Mouse (Mus musculus): ENCODE results near the gene Capn1.
A peak's percentile ranks its signal among the peaks of the same experiment; 100 is the strongest.

Capn1 gene

DNA sequence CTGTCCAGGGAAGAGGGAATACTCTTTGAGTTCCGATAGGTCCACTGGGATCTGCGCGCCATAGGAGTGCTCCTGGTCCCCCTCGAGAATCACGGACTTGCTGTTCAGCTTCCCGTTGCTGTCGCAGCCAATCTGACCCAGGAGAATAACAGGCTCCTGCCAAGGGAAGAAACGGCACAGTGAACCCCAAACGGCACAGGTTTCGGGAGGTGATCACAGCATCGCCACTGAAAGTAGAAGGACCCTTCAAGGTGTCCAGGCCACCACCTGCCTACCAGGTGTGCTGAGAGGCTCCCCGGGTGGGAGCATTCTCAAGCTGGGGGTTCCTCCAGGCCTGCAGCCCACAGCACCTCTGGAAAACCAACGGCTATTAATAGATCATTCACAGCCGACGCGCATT is 64.1 kb downstream of the Capn1 start:
- no peak for DNase-seq

GRCm38 (mm10) chr19:5950218-5950617 is 65.5 kb downstream of the Capn1 start:
- DNase-seq, result no peak

DNA sequence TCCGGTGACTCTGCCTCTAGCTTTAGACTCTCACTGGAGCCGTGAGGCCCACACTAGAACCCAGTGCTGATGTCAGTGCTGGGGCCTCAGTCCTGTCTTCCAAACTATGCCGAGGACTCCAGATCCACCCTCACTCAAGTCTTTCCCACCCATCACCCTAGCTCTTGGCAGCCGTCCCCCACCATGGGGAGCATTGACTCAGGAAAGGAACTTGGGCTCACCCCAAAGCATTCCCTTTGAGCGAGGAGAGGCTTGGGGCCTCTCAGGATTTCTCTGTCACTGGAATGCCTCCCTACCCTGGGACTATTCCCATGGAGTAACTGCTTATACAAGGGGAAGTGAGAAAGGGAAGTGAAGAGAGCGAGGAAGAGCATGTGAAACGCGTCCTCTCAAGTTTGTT is 69.8 kb downstream of the Capn1 start:
- no peak for DNase-seq

GRCm38 (mm10) chr19:5945027-5945426 is 70.7 kb downstream of the Capn1 start:
- peak; percentile 33 for DNase-seq

GRCm38 (mm10) chr19:5944145-5944544 is 71.6 kb downstream of the Capn1 start:
- DNase-seq, result no peak

- no peak for DNase-seq
These were observed 72.3 kb downstream of the Capn1 start for GRCm38 (mm10) chr19:5943404-5943803.

- no peak for DNase-seq
These were observed 73.1 kb downstream of the Capn1 start for GRCm38 (mm10) chr19:5942581-5942980.

DNA sequence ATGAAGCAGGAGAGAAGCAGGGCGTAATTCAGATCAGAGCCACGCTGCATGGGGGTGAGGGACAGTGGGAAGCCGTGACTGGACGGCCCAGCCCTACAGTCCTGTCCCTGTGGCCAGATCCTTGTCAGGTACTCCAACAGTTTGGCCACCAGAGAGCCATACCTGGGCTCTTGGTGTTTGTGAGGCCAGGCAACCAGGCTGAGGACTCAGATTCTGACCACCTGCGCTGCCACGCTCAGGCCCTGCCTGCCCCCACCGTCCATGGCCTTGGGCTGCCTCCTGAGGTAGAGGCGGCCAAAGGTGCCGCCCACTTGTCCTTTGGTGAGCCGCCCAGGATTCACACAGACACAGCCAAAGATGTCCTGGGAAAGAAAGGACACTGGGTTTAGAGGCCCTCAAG is 75.0 kb downstream of the Capn1 start:
- DNase-seq, result no peak

GRCm38 (mm10) chr19:5940173-5940572 is 75.5 kb downstream of the Capn1 start:
- no peak for DNase-seq

GRCm38 (mm10) chr19:5939715-5940114 is 76.0 kb downstream of the Capn1 start:
- no peak for DNase-seq

All from liver (tissue).